Mouse (Mus musculus) WW6 (cell line): ENCODE results near the gene Wnt5b.

Experiments used
- DNase-seq: peaks from one replicate; pipeline ENCODE4 v3.0.0-alpha.2; 2013; ENCODE audit warnings: low read depth, low spot score

Wnt5b gene

GRCm38 (mm10) chr6:119521931-119522391 lies 22.2 kb downstream of the Wnt5b start:
- DNase-seq = no peak

- no peak for DNase-seq
These were observed 22.7 kb downstream of the Wnt5b start for GRCm38 (mm10) chr6:119521482-119521900.

- no peak for DNase-seq
These were observed 23.4 kb downstream of the Wnt5b start for GRCm38 (mm10) chr6:119520731-119521130.

- no peak for DNase-seq
These were observed 30.1 kb downstream of the Wnt5b start for GRCm38 (mm10) chr6:119514085-119514484.

GRCm38 (mm10) chr6:119513452-119513851 lies 30.7 kb downstream of the Wnt5b start:
- DNase-seq = no peak

GRCm38 (mm10) chr6:119512701-119513100 lies 31.4 kb downstream of the Wnt5b start:
- no peak for DNase-seq

GRCm38 (mm10) chr6:119509437-119510037 lies 34.6 kb downstream of the Wnt5b start:
- DNase-seq = no peak

GRCm38 (mm10) chr6:119508634-119509375 lies 35.3 kb downstream of the Wnt5b start:
- DNase-seq = no peak

- DNase-seq = no peak
These were observed 35.9 kb downstream of the Wnt5b start for GRCm38 (mm10) chr6:119508221-119508620.

GRCm38 (mm10) chr6:119505525-119506225 lies 38.5 kb downstream of the Wnt5b start:
- DNase-seq = no peak

GRCm38 (mm10) chr6:119504756-119505155 lies 39.4 kb downstream of the Wnt5b start:
- DNase-seq = no peak

GRCm38 (mm10) chr6:119502031-119502430 lies 42.1 kb downstream of the Wnt5b start:
- no peak for DNase-seq

GRCm38 (mm10) chr6:119500086-119500485 lies 44.1 kb downstream of the Wnt5b start:
- DNase-seq = no peak

- DNase-seq = no peak
These were observed 44.9 kb downstream of the Wnt5b start for GRCm38 (mm10) chr6:119499271-119499670.

GRCm38 (mm10) chr6:119492630-119493014 lies 51.5 kb downstream of the Wnt5b start:
- no peak for DNase-seq

GRCm38 (mm10) chr6:119491997-119492629 lies 52.0 kb downstream of the Wnt5b start:
- no peak for DNase-seq

GRCm38 (mm10) chr6:119491006-119491405 lies 53.1 kb downstream of the Wnt5b start:
- DNase-seq = no peak

GRCm38 (mm10) chr6:119490549-119490948 lies 53.6 kb downstream of the Wnt5b start:
- DNase-seq = no peak

GRCm38 (mm10) chr6:119489765-119490164 lies 54.4 kb downstream of the Wnt5b start:
- DNase-seq = no peak

- no peak for DNase-seq
These were observed 56.5 kb downstream of the Wnt5b start for GRCm38 (mm10) chr6:119487619-119488018.

GRCm38 (mm10) chr6:119487085-119487458 lies 57.1 kb downstream of the Wnt5b start:
- no peak for DNase-seq
